Mouse (Mus musculus): Measurements from ENCODE around the gene Rhobtb3. TPM values are rescaled to one million over a fixed set of nuclear protein-coding genes. Genes with fewer than 3 reads are reported as not detected.

Rhobtb3 gene
- total and polyA plus RNA-seq, 2 experiments from 2014 or later: 14.0 to 52.0 TPM

DNA sequence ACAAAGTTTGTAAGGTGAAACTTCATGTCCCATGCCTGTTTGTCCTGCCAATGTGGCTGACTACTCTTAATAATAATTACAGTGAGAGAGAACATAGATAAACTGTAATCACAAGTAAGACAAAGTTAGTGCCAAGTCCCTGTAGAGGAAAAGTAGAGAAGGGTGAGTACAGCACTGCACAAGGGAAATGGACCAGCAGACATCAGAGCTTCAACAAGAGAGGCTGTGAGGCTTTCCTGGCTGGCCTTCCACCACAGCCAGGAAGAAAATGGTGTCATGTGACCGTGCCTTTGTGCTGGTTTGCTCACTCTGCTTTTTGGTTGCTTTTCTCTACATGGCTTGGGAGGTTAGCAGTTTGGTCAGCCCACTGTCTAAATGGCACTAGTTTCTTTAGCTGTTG, 31.9 kb upstream of the Rhobtb3 start:
- Histone ChIP-seq H3K4me3 (ENCODE audit: low read depth, low read length) (no peak overlapping the region), H3K9ac (no peak overlapping the region), H3K4me1 (ENCODE audit: insufficient read depth) (no peaks in the 10 kb centered on the region), H3K9me3 (ENCODE audit: low read length) (no peaks in the 10 kb centered on the region), H3K27ac (ENCODE audit: low read depth, low read length) (no peak overlapping the region), H3K27me3 (ENCODE audit: insufficient read depth, low read length) (no peaks in the 10 kb centered on the region), H3K4me2 (ENCODE audit: low read depth) (no peak overlapping the region), H3K36me3 (ENCODE audit: insufficient read depth) (no peaks in the 10 kb centered on the region)
- no peak for TF ChIP-seq CTCF (IDR thresholded peaks at IDR 0.05; ENCODE audit: low read depth)
- DNase-seq (no peak), ATAC-seq (peak; percentile 32)
- 65% methylated on average over 1 of the region's 1 CpGs for WGBS

DNA sequence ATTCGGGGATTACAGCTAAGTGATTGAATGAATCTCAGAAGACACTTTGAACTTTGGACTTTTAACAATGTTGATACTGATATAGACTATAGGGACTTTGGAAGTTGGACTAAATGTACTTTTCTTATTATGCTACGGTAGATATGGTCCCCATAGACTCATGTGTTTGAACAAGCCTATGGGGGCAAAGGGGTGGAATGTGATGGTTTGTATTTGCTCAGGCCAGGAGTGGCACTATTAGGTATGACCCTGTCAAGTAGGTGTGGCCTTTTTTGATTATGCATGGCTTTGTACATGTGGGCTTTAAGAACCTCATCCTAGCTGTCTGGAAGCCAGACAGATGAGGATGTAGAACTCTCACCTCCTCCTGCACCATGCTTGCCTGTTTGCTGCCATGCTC, 30.8 kb upstream of the Rhobtb3 start:
- no peaks in the 10 kb centered on the region for H3K4me1 ChIP-seq (ENCODE audit: insufficient read depth)
- H3K4me2 ChIP-seq (ENCODE audit: low read depth): no peak overlapping the region
- H3K27ac ChIP-seq (ENCODE audit: low read depth, low read length): no peak overlapping the region
- H3K9me3 ChIP-seq (ENCODE audit: low read length): no peaks in the 10 kb centered on the region
- no peak for ATAC-seq
- no peak overlapping the region for H3K9ac ChIP-seq
- H3K4me3 ChIP-seq (ENCODE audit: low read depth, low read length): no peak overlapping the region
- 90% methylated on average over 2 of the region's 2 CpGs for WGBS
- no peak for DNase-seq
- no peak for TF ChIP-seq CTCF (IDR thresholded peaks at IDR 0.05; ENCODE audit: low read depth)
- H3K27me3 ChIP-seq (ENCODE audit: insufficient read depth, low read length): no peaks in the 10 kb centered on the region
- no peaks in the 10 kb centered on the region for H3K36me3 ChIP-seq (ENCODE audit: insufficient read depth)

GRCm38 (mm10) chr13:75966850-75967249, 23.1 kb upstream of the Rhobtb3 start, which contains the start of gene Spata9:
Gene Spata9, plus strand, starts transcription at chr13:75967150.
- H3K27ac ChIP-seq (ENCODE audit: low read depth, low read length): no peak within 1 kb of the TSS
- H3K4me3 ChIP-seq (ENCODE audit: low read depth, low read length): no peak within 1 kb of the TSS
- no peak within 1 kb of the TSS for H3K4me2 ChIP-seq (ENCODE audit: low read depth)
- ATAC-seq: no peak
- H3K4me1 ChIP-seq (ENCODE audit: insufficient read depth): no peaks in the 10 kb centered on the region
- no peak for DNase-seq
- no peak for TF ChIP-seq CTCF (IDR thresholded peaks at IDR 0.05; ENCODE audit: low read depth)
- WGBS: 85% methylated on average over 1 of the region's 1 CpGs
- H3K9me3 ChIP-seq (ENCODE audit: low read length): peaks cover 3% of the 10 kb centered on the region; the same call in 1 of the 2 replicates
- H3K9ac ChIP-seq: no peak within 1 kb of the TSS
- H3K27me3 ChIP-seq (ENCODE audit: insufficient read depth, low read length): no peaks in the 10 kb centered on the region
- H3K36me3 ChIP-seq (ENCODE audit: insufficient read depth): no peaks in the 10 kb centered on the region

GRCm38 (mm10) chr13:75955357-75955992, 11.8 kb upstream of the Rhobtb3 start:
- no peaks in the 10 kb centered on the region for H3K9me3 ChIP-seq (ENCODE audit: low read length)
- no peaks in the 10 kb centered on the region for H3K4me1 ChIP-seq (ENCODE audit: insufficient read depth)
- H3K27me3 ChIP-seq (ENCODE audit: insufficient read depth, low read length): no peaks in the 10 kb centered on the region
- no peaks in the 10 kb centered on the region for H3K36me3 ChIP-seq (ENCODE audit: insufficient read depth)
- H3K27ac ChIP-seq (ENCODE audit: low read depth, low read length): no peak overlapping the region
- ATAC-seq (peak; percentile 79), DNase-seq (no peak)
- H3K9ac ChIP-seq: no peak overlapping the region
- H3K4me2 ChIP-seq (ENCODE audit: low read depth): no peak overlapping the region
- TF ChIP-seq CTCF (IDR thresholded peaks at IDR 0.05; ENCODE audit: low read depth): no peak
- H3K4me3 ChIP-seq (ENCODE audit: low read depth, low read length): no peak overlapping the region

DNA sequence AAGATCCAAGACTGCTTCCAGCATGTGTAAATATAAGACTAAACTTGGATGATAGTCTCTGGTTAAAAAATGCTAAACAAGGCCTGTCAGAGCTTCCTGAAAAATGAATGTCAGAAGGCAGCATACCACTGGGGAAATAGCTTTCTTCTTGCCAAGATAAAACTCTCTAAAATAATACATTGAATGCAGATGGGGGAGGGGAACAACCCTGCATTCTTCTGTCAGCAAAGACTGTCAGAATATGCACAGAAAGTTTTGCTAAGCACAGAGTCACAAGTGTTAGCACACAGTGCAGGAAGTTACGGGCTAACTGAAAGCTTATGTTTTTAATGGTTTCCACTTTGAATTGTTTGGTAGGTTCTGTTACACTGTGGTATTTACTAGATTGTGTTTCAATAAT, 6.6 kb upstream of the Rhobtb3 start:
- no peaks in the 10 kb centered on the region for H3K4me1 ChIP-seq (ENCODE audit: insufficient read depth)
- no peaks in the 10 kb centered on the region for H3K27me3 ChIP-seq (ENCODE audit: insufficient read depth, low read length)
- no peak overlapping the region for H3K9ac ChIP-seq
- DNase-seq: peak; percentile 3
- no peak overlapping the region for H3K4me3 ChIP-seq (ENCODE audit: low read depth, low read length)
- no peak for ATAC-seq
- no peaks in the 10 kb centered on the region for H3K9me3 ChIP-seq (ENCODE audit: low read length)
- H3K36me3 ChIP-seq (ENCODE audit: insufficient read depth): no peaks in the 10 kb centered on the region
- no peak overlapping the region for H3K4me2 ChIP-seq (ENCODE audit: low read depth)
- H3K27ac ChIP-seq (ENCODE audit: low read depth, low read length): no peak overlapping the region
- TF ChIP-seq CTCF (IDR thresholded peaks at IDR 0.05; ENCODE audit: low read depth): no peak
- WGBS: 61% methylated on average over 1 of the region's 1 CpGs

- Histone ChIP-seq H3K27me3 (ENCODE audit: insufficient read depth, low read length) (no peaks in the 10 kb centered on the region), H3K4me3 (ENCODE audit: low read depth, low read length) (peak overlapping the region; percentile 79), H3K36me3 (ENCODE audit: insufficient read depth) (no peaks in the 10 kb centered on the region), H3K4me2 (ENCODE audit: low read depth) (peak overlapping the region; percentile 66), H3K27ac (ENCODE audit: low read depth, low read length) (peak overlapping the region; percentile 99), H3K9ac (peak overlapping the region; percentile 97), H3K9me3 (ENCODE audit: low read length) (no peaks in the 10 kb centered on the region), H3K4me1 (ENCODE audit: insufficient read depth) (peaks cover 5% of the 10 kb centered on the region; the same call in 1 of the 2 replicates)
- WGBS: under 1% methylated on average over 7 of the region's 7 CpGs
- DNase-seq (peak; percentile 14), ATAC-seq (no peak)
- no peak for TF ChIP-seq CTCF (IDR thresholded peaks at IDR 0.05; ENCODE audit: low read depth)
Measured at GRCm38 (mm10) chr13:75944044-75944820, 507 bp upstream of the Rhobtb3 start.

DNA sequence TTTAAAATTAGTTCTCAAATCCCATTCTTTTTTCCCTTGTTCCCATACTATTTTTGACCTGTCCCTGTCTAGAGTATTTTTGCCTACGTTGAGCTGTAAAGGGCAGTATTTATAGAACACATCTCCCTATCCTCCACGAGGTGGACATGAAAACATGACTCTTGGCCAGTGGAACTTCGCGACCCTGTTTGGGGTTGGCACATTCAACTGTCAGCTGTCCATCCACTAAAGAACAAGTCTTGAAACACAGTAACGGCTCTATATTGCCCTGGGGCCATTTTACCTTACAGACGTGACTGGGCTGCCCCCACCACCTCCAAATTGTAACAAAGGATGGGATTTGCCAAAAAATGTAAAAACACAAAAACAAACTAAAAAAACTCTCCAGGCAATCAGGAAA, 994 bp downstream of the Rhobtb3 start:
- DNase-seq (no peak), ATAC-seq (0 out of 2 replicates have a peak, but pooled peaks have one; percentile 5)
- Histone ChIP-seq H3K4me1 (ENCODE audit: insufficient read depth) (peaks cover 5% of the 10 kb centered on the region; the same call in 1 of the 2 replicates), H3K4me3 (ENCODE audit: low read depth, low read length) (peak overlapping the region; percentile 79), H3K9me3 (ENCODE audit: low read length) (no peaks in the 10 kb centered on the region), H3K27me3 (ENCODE audit: insufficient read depth, low read length) (no peaks in the 10 kb centered on the region), H3K36me3 (ENCODE audit: insufficient read depth) (peaks cover 4% of the 10 kb centered on the region), H3K4me2 (ENCODE audit: low read depth) (peak overlapping the region; percentile 66), H3K27ac (ENCODE audit: low read depth, low read length) (peak overlapping the region; percentile 99), H3K9ac (peak overlapping the region; percentile 97)
- WGBS: under 1% methylated on average over 6 of the region's 6 CpGs
- TF ChIP-seq CTCF (IDR thresholded peaks at IDR 0.05; ENCODE audit: low read depth): no peak

Measured in forebrain, postnatal 0 days (tissue).